Mouse (Mus musculus): ENCODE results near the gene Nutf2.

DNA sequence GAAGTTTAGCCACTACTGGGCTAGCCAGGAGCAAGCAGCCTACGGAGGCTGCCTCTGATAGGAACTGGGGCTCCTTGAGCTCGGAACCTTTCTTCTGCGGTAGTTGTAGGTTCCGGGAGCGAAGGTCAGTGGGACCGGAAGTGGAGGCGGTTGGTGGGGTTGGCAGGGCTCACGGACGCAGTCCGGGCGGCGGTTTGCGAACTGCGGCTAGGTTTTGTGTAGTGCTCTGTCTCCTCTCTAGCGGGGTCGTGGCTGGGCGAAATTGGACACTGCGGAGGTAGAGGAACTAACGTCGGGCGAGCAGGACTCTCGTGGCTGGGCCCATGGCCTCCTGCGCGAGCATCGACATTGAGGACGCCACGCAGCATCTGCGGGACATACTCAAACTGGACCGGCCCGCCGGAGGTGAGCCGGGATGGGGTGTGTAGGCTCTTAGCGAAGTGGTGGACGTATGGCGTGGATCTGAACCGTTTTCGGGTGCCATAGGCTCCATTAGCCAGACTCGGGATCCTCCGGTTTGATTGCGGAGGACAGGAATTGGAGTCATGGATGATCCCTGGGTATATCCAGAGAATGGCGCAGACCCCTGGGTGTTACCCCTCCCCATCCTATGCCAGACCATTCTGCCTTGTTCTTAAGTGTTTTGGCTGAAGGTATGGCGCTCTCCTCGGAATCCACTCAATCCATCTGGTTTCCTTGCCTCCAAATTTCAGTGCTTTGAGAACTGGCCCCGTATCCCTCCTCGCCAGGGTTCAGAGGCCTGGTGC, 20.6 kb downstream of the Nutf2 start, which contains the start of gene Edc4:
- TF ChIP-seq MAFK (IDR thresholded peaks at IDR 0.05; ENCODE audit: insufficient read depth, low read depth, low read length) (no peak), ZNF384 (IDR thresholded peaks at IDR 0.05; ENCODE audit: low read depth, low read length) (no peak), HCFC1 (IDR thresholded peaks at IDR 0.05; ENCODE audit: borderline replicate concordance, insufficient read depth, low read length) (peak; percentile 88)

Measured in ES-E14 (cell line).